Mouse (Mus musculus): ENCODE measurements around the gene Btbd9.

- TF ChIP-seq CTCF (IDR thresholded peaks at IDR 0.05; ENCODE audit: low read depth) (no peak), EP300 (IDR thresholded peaks at IDR 0.05; ENCODE audit: low read depth) (no peak)
Observed at GRCm38 (mm10) chr17:30364701-30365100, 211.6 kb downstream of the Btbd9 start.

All from heart, postnatal 0 days (tissue).